Mouse (Mus musculus): ENCODE data around the gene Gm20388. TPM values are rescaled to one million over a fixed set of nuclear protein-coding genes. Genes with fewer than 3 reads are reported as not detected.

The Gm20388 gene
- polyA plus RNA-seq, 1 experiment from 2014 or later = not detected

DNA sequence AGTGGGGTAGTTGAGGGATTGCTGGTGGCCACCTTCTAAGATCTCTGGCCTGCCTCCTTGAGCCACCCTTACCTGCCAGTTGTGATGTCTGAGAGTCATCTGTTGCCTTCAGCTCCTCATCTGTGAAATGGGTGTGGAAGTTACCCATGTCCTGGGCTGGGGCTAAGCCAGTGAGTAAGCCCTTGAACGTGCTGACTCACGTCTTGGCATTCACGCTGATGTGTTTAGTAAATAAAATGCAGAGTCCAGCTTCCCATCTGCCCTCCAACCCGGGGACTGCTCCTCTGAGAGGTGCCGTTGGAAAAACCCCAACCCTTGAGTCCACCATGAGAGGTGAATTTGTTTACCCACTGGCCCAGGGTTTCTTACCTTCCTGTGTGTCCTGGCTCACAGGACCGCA is 3435.2 kb downstream of the Gm20388 start:
- H3K9me3 ChIP-seq (ENCODE audit: control insufficient read depth, low read length) = no peaks in the 10 kb centered on the region
- no peak overlapping the region for H3K4me3 ChIP-seq (ENCODE audit: low read length)
- peaks cover 22% of the 10 kb centered on the region for H3K4me1 ChIP-seq (replicated peaks; ENCODE audit: control insufficient read depth, insufficient read depth, low read length)
- 53% methylated on average over 6 of the region's 6 CpGs for WGBS
- H3K27me3 ChIP-seq (ENCODE audit: control insufficient read depth, insufficient read depth, low read depth, low read length) = no peaks in the 10 kb centered on the region
- no peaks in the 10 kb centered on the region for H3K36me3 ChIP-seq (ENCODE audit: control insufficient read depth, insufficient read depth, low read length)
- H3K4me2 ChIP-seq (ENCODE audit: low read depth, low read length) = no peak overlapping the region
- H3K27ac ChIP-seq (ENCODE audit: low read length) = no peak overlapping the region
- H3K9ac ChIP-seq (ENCODE audit: low read length) = no peak overlapping the region
- ATAC-seq (ENCODE audit: low read depth) = no peak

DNA sequence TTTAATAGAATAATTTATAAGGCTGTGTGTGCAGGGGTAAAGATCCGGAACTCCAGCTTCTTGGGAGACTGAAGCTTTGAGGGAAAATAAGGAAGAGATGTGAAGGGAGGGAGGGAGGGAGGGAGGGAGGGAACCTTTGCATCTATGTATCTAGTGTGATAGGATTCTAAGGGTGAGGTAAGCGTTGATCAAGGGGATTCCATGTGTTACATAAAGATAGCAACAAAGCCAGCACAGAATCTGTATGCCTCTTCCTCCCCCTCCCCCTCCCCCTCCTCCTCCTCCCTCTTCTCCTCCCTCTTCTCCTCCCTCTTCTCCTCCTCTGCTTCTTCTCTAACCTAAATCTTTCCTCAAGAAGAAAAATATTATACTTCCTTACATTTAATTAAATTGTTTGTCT is 3436.7 kb downstream of the Gm20388 start:
- Histone ChIP-seq H3K4me3 (ENCODE audit: low read length) (no peak overlapping the region), H3K9me3 (ENCODE audit: control insufficient read depth, low read length) (no peaks in the 10 kb centered on the region), H3K4me1 (replicated peaks; ENCODE audit: control insufficient read depth, insufficient read depth, low read length) (peaks cover 22% of the 10 kb centered on the region), H3K27me3 (ENCODE audit: control insufficient read depth, insufficient read depth, low read depth, low read length) (no peaks in the 10 kb centered on the region), H3K36me3 (ENCODE audit: control insufficient read depth, insufficient read depth, low read length) (no peaks in the 10 kb centered on the region), H3K4me2 (ENCODE audit: low read depth, low read length) (no peak overlapping the region), H3K27ac (ENCODE audit: low read length) (no peak overlapping the region), H3K9ac (ENCODE audit: low read length) (no peak overlapping the region)
- ATAC-seq (ENCODE audit: low read depth) = no peak
- WGBS = 47% methylated on average over 2 of the region's 2 CpGs

DNA sequence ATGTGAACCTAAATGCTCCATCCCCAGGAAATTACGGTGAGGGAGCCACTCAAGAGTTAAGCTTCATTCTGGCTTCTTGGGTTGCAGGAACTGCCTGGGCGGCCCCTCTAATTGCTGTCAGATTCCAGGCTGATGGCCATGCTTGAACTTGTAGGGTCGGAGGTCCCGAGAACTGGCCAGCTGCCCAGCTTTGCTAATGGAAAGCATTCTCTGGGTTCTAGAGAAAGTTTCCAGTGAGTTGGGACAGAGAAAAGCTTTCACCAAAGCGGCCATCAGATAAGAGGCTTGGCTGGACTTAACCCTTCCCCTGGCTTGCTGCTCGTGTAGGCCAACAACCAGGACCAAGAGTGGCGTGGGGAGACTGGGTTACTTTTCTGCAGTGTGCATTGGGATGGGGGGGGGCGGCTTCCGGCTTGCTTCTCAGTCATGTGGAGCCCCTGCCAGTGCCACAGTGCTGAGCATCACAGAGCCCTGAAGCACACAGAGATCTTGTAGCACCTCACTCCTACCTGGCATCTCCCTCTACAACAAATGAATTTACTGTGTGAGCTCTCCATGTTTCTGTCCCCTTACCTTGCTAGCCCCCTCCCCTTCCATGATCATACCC is 3437.7 kb downstream of the Gm20388 start:
- ATAC-seq (ENCODE audit: low read depth) = peak; percentile 83
- no peak overlapping the region for H3K4me3 ChIP-seq (ENCODE audit: low read length)
- peaks cover 19% of the 10 kb centered on the region for H3K4me1 ChIP-seq (replicated peaks; ENCODE audit: control insufficient read depth, insufficient read depth, low read length)
- no peaks in the 10 kb centered on the region for H3K27me3 ChIP-seq (ENCODE audit: control insufficient read depth, insufficient read depth, low read depth, low read length)
- peak overlapping the region; percentile 60 for H3K27ac ChIP-seq (ENCODE audit: low read length)
- no peak overlapping the region for H3K9ac ChIP-seq (ENCODE audit: low read length)
- 19% methylated on average over 9 of the region's 9 CpGs for WGBS
- no peaks in the 10 kb centered on the region for H3K9me3 ChIP-seq (ENCODE audit: control insufficient read depth, low read length)
- no peaks in the 10 kb centered on the region for H3K36me3 ChIP-seq (ENCODE audit: control insufficient read depth, insufficient read depth, low read length)
- H3K4me2 ChIP-seq (ENCODE audit: low read depth, low read length) = no peak overlapping the region

DNA sequence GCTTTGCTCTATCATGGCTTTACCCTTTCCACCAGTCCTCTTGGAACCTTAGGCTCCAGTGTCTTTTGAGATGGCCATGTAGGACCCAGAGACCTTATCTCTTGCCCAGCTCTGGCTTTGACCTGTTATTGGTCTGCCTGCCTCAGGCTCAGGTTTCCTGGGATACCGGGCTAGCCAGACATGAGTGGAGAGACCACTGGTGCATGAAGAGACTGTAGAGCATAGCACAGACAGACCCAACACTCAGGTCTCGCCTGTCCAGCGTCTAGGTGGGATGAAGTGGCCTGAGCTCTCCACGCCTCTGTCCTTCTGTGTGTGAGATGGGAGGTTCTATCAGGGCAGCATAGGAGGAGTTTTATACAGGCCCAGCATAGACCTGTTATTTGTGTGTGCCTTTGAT is 3438.4 kb downstream of the Gm20388 start:
- peak overlapping the region; percentile 60 for H3K27ac ChIP-seq (ENCODE audit: low read length)
- ATAC-seq (ENCODE audit: low read depth) = no peak

DNA sequence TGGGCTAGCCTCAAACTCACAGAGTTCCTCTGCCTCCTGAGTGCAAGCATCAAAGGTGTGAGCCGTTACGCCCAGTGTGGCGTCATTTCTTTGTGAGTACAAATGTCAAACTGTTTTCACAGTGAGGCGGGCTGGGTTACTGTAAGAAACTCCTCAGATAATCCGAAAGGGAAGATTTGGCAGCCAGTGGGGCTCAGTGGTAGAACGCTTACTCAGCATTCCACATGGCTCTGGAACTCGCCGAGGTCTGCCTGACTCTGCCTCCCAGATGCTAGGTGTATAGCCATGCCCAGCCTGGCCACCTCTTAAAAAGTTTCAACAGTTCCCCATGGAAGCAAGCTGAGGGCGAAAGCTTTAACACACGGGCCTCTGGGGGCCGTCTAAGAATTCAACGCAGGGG is 3441.5 kb downstream of the Gm20388 start:
- no peaks in the 10 kb centered on the region for H3K36me3 ChIP-seq (ENCODE audit: control insufficient read depth, insufficient read depth, low read length)
- no peaks in the 10 kb centered on the region for H3K9me3 ChIP-seq (ENCODE audit: control insufficient read depth, low read length)
- peaks cover 13% of the 10 kb centered on the region for H3K4me1 ChIP-seq (replicated peaks; ENCODE audit: control insufficient read depth, insufficient read depth, low read length)
- no peak overlapping the region for H3K27ac ChIP-seq (ENCODE audit: low read length)
- no peak overlapping the region for H3K4me3 ChIP-seq (ENCODE audit: low read length)
- no peak overlapping the region for H3K4me2 ChIP-seq (ENCODE audit: low read depth, low read length)
- no peak overlapping the region for H3K9ac ChIP-seq (ENCODE audit: low read length)
- no peaks in the 10 kb centered on the region for H3K27me3 ChIP-seq (ENCODE audit: control insufficient read depth, insufficient read depth, low read depth, low read length)
- ATAC-seq (ENCODE audit: low read depth) = no peak
- 73% methylated on average over 12 of the region's 12 CpGs for WGBS

More for the DNA sequence above, 3438.4 kb downstream of the Gm20388 start:
- no peak overlapping the region for H3K9ac ChIP-seq (ENCODE audit: low read length)
- no peaks in the 10 kb centered on the region for H3K27me3 ChIP-seq (ENCODE audit: control insufficient read depth, insufficient read depth, low read depth, low read length)
- no peaks in the 10 kb centered on the region for H3K36me3 ChIP-seq (ENCODE audit: control insufficient read depth, insufficient read depth, low read length)
- H3K4me1 ChIP-seq (replicated peaks; ENCODE audit: control insufficient read depth, insufficient read depth, low read length) = peaks cover 13% of the 10 kb centered on the region
- H3K4me2 ChIP-seq (ENCODE audit: low read depth, low read length) = no peak overlapping the region
- H3K9me3 ChIP-seq (ENCODE audit: control insufficient read depth, low read length) = no peaks in the 10 kb centered on the region
- H3K4me3 ChIP-seq (ENCODE audit: low read length) = no peak overlapping the region
- WGBS = 73% methylated on average over 4 of the region's 4 CpGs

DNA sequence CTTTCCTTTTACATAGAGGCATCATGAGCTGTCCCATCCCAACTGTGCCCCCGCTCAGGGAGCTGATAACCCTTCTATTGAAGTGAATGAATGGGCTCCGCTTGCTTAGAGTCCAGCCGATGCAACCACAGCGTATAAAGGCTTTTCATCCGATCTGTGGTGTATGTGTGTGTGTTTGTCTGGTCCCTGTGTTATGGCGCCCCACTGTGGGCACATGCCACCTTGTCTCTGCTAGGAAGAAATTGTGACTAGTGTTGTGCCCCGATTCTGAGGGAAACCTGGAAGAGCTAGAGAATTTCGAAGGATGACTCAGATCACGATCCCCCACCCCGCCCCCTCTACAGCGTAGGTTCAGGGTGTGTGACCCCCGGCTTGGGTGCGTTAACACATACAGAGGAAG is 3442.1 kb downstream of the Gm20388 start:
- Histone ChIP-seq H3K27ac (ENCODE audit: low read length) (no peak overlapping the region), H3K9me3 (ENCODE audit: control insufficient read depth, low read length) (no peaks in the 10 kb centered on the region), H3K4me1 (replicated peaks; ENCODE audit: control insufficient read depth, insufficient read depth, low read length) (peaks cover 12% of the 10 kb centered on the region), H3K36me3 (ENCODE audit: control insufficient read depth, insufficient read depth, low read length) (no peaks in the 10 kb centered on the region), H3K4me3 (ENCODE audit: low read length) (no peak overlapping the region), H3K9ac (ENCODE audit: low read length) (no peak overlapping the region), H3K27me3 (ENCODE audit: control insufficient read depth, insufficient read depth, low read depth, low read length) (no peaks in the 10 kb centered on the region), H3K4me2 (ENCODE audit: low read depth, low read length) (no peak overlapping the region)
- 45% methylated on average over 13 of the region's 13 CpGs for WGBS
- peak; percentile 39; the same call in 1 of the 2 replicates for ATAC-seq (ENCODE audit: low read depth)

DNA sequence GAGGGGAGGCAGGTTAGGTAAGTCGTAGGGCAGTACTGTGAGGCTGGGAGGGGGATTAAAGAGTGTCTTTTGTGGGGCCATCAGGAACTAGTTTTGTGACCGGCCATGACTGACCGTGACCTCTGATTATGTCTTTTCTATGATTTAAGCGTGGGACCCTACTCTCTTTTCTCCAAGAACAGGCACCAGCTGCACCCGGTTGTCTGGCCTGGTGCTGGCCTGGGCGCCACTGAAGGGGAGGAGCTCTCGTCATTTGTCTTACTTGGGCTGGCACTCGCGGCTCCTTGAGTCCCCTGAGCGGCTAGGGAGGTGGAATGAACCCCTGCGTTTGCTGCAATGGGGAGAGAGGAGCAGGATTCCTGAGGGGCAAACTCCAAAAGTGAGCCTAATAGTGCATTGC is 3442.6 kb downstream of the Gm20388 start:
- H3K36me3 ChIP-seq (ENCODE audit: control insufficient read depth, insufficient read depth, low read length) = no peaks in the 10 kb centered on the region
- H3K9ac ChIP-seq (ENCODE audit: low read length) = no peak overlapping the region
- H3K4me3 ChIP-seq (ENCODE audit: low read length) = no peak overlapping the region
- H3K9me3 ChIP-seq (ENCODE audit: control insufficient read depth, low read length) = no peaks in the 10 kb centered on the region
- no peak overlapping the region for H3K4me2 ChIP-seq (ENCODE audit: low read depth, low read length)
- no peaks in the 10 kb centered on the region for H3K27me3 ChIP-seq (ENCODE audit: control insufficient read depth, insufficient read depth, low read depth, low read length)
- ATAC-seq (ENCODE audit: low read depth) = no peak
- H3K27ac ChIP-seq (ENCODE audit: low read length) = no peak overlapping the region
- peaks cover 9% of the 10 kb centered on the region for H3K4me1 ChIP-seq (replicated peaks; ENCODE audit: control insufficient read depth, insufficient read depth, low read length)
- 25% methylated on average over 11 of the region's 11 CpGs for WGBS

DNA sequence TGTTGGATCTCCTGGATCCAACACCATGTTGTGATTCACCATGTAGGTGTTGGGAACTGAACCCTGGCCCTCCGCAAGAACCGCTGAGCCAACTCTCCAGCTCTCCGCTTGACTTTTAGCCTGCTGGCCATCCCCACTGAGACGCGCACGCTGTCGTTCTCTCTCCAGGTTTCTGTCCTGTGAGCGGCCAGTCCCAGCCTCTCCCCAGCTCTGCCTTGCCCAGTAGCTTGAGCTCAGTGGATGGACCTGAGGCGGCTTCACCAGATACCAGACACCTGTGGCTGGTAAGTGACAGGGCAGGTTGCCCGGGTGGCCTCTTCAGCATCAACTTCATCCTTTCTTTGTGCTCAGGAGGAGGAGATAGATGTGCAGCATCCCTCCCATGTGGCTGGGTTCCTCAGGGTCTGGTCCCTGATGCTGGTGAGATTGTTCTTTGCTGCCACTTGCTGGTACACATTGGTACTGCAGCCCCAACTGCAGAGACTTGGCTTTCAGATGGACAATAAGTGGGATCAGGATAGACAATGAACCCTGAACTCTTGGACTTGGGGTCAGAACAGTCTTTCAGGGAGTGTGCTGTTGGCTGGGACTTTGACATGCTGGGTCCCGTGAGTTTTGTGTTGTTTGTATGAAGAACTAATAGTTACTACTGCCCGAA is 3450.6 kb downstream of the Gm20388 start:
- ATAC-seq (ENCODE audit: low read depth) = peak; percentile 67; the same call in 1 of the 2 replicates

DNA sequence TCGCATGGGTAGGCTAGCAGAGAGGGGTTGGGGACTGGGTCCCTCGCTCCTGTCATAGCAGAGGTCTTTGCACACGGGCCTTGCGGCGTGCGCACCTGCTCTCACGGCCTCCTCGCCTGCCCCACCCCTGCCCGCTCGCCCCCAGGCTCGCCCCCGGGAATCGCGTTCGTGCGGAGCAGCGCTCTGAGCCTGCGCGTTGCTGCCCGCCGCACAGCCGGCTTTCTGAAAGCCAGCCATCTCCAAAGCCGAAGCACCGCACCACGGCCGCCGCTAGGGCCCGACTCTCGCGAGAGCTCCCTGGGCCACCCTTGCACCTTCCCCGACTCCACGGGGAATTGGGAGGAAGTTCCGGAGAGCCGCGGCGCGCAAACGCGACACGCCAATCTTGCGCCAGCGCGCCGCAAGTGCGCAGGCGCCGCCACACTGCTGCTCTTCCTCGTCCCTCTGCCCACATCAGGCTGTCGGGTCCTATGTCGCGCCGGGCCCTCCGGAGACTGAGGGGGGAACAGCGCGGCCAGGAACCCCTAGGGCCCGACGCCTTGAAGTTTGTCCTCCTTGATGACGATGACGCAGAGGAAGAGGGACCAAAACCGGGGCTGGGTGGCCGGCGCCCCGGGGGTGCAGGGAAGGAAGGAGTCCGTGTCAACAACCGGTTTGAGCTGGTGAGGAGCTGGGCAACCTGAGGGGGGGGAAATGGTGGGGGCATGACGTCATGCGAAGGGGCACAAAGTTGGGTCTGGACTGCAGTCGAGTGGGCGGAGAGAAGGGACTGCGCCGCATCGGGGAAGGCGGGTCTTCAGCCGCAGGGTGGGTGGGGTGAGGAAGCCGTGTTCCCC is 3463.0 kb downstream of the Gm20388 start, which contains the start of gene Tcf25:
Gene Tcf25, plus strand, starts transcription at position 351 of the 836 bp plus-strand sequence.
- Histone ChIP-seq H3K9me3 (ENCODE audit: control insufficient read depth, low read length) (no peaks in the 10 kb centered on the region), H3K4me1 (replicated peaks; ENCODE audit: control insufficient read depth, insufficient read depth, low read length) (peaks cover 6% of the 10 kb centered on the region), H3K27me3 (ENCODE audit: control insufficient read depth, insufficient read depth, low read depth, low read length) (no peaks in the 10 kb centered on the region), H3K4me3 (ENCODE audit: low read length) (peak within 1 kb of the TSS; percentile 96), H3K9ac (ENCODE audit: low read length) (peak within 1 kb of the TSS; percentile 93), H3K4me2 (ENCODE audit: low read depth, low read length) (peak within 1 kb of the TSS; percentile 79), H3K27ac (ENCODE audit: low read length) (peak within 1 kb of the TSS; percentile 98), H3K36me3 (ENCODE audit: control insufficient read depth, insufficient read depth, low read length) (peaks cover 5% of the 10 kb centered on the region; the same call in 1 of the 2 replicates)
- WGBS = under 1% methylated on average over 72 of the region's 75 CpGs
- peak; percentile 93 for ATAC-seq (ENCODE audit: low read depth)

More for the DNA sequence above, 3450.6 kb downstream of the Gm20388 start:
- no peak overlapping the region for H3K9ac ChIP-seq (ENCODE audit: low read length)
- H3K36me3 ChIP-seq (ENCODE audit: control insufficient read depth, insufficient read depth, low read length) = no peaks in the 10 kb centered on the region
- no peak overlapping the region for H3K4me3 ChIP-seq (ENCODE audit: low read length)
- no peaks in the 10 kb centered on the region for H3K4me1 ChIP-seq (replicated peaks; ENCODE audit: control insufficient read depth, insufficient read depth, low read length)
- no peaks in the 10 kb centered on the region for H3K9me3 ChIP-seq (ENCODE audit: control insufficient read depth, low read length)
- no peaks in the 10 kb centered on the region for H3K27me3 ChIP-seq (ENCODE audit: control insufficient read depth, insufficient read depth, low read depth, low read length)
- 42% methylated on average over 12 of the region's 12 CpGs for WGBS
- no peak overlapping the region for H3K4me2 ChIP-seq (ENCODE audit: low read depth, low read length)
- H3K27ac ChIP-seq (ENCODE audit: low read length) = no peak overlapping the region
